Mouse (Mus musculus) liver, adult 2 months (tissue): Measurements from ENCODE around the gene Blzf1. TPM values are rescaled to one million over a fixed set of nuclear protein-coding genes. Genes with fewer than 3 reads are reported as not detected.
A peak's percentile ranks its signal among the peaks of the same experiment; 100 is the strongest.

Source experiments
- DNase-seq: peaks from one replicate; pipeline ENCODE4 v3.0.0-alpha.2; 2011; ENCODE audit warnings: low read depth, low spot score; ENCODE audit errors: extremely low read depth
- H3K27ac ChIP-seq: fragments of 200-500 bp; replicated peaks from 2 replicates; pipeline ENCODE4 v1.5.1; 2012; ENCODE audit warnings: low read depth, mild to moderate bottlenecking, control low read depth, inconsistent platforms, low read length; ENCODE audit not compliant: insufficient read depth
- H3K27me3 ChIP-seq: fragments of 200-500 bp; 2 replicates; pipeline ENCODE4 v1.6.1; 2012; ENCODE audit warnings: mild to moderate bottlenecking, moderate library complexity, low read length, inconsistent platforms; ENCODE audit not compliant: control insufficient read depth, insufficient read depth
- H3K36me3 ChIP-seq: fragments of 200-500 bp; 2 replicates; pipeline ENCODE4 v1.6.1; 2012; ENCODE audit warnings: low read length, inconsistent platforms; ENCODE audit not compliant: control insufficient read depth, insufficient read depth
- H3K4me1 ChIP-seq: fragments of 200-500 bp; 2 replicates; pipeline ENCODE4 v1.6.1; 2011; ENCODE audit warnings: low read length; ENCODE audit not compliant: control insufficient read depth, insufficient read depth
- H3K4me3 ChIP-seq: fragments of 200-500 bp; 2 replicates; pipeline ENCODE4 v1.5.1; 2011; ENCODE audit warnings: low read depth, mild to moderate bottlenecking, control low read depth, low read length, moderate library complexity; ENCODE audit not compliant: insufficient read depth
- H3K79me2 ChIP-seq: fragments of 200-500 bp; 2 replicates; pipeline ENCODE4 v1.6.1; 2012; ENCODE audit warnings: inconsistent platforms, mild to moderate bottlenecking, low read length, moderate library complexity; ENCODE audit not compliant: control insufficient read depth, insufficient read depth
- H3K9ac ChIP-seq: fragments of 200-500 bp; 2 replicates; pipeline ENCODE4 v1.6.1; 2012; ENCODE audit warnings: low read depth, mild to moderate bottlenecking, control low read depth, inconsistent platforms, low read length
- CTCF ChIP-seq: fragments of 200-500 bp; IDR thresholded peaks from 2 replicates; pipeline ENCODE4 v1.5.1; 2011; ENCODE audit warnings: low read depth, low read length, control low read depth
- POLR2A ChIP-seq: fragments of 200-500 bp; IDR thresholded peaks from 2 replicates; pipeline ENCODE4 v1.6.1; 2011; ENCODE audit warnings: low read length, control low read depth; ENCODE audit not compliant: insufficient read depth; ENCODE audit errors: extremely low read depth
- WGBS: fragments of 180-500 bp; shearing (Covaris S2); methylation state at CpG from one replicate; pipeline ENCODE4 v1.1.7; 2018; 5-methylcytosine and 5-hydroxymethylcytosine counted together
- polyA plus RNA-seq: library from polyadenylated mRNA; depleted of rRNA; stranded (reverse); fragments of >200 nt; gene quantifications from 2 replicates; pipeline ENCODE4 v1.2.3, GENCODE M21; 2012
- total RNA-seq: library from RNA; depleted of rRNA; stranded (reverse); fragments of >200 nt; gene quantifications from 2 replicates; pipeline ENCODE4 v1.2.3, GENCODE M21; 2014

Blzf1 gene
- total and polyA plus RNA-seq, 2 experiments = 1.9 to 7.6 TPM

DNA sequence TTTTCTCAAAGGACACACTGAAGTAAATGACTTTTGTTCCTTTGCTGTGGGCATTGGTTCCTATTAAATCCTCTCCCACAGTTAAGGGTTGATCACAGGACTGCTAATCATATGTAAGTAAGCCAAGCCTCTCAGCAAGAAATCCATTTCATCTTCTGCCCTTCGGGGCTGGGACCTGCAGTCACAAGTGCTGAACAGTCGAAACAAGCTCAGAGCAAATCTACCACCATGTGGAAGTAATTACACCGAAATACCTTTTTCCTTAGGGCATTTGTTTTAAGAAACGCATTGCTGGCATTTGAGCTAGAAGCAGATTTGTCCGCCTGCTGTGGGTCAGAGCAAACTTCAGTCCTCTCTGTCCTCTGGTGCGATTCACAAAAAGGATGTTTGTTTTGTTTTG lies 33.6 kb downstream of the Blzf1 start:
- DNase-seq = no peak
- no peak overlapping the region for H3K9ac ChIP-seq
- H3K27me3 ChIP-seq = no peaks in the 10 kb centered on the region
- no peak for TF ChIP-seq CTCF
- no peak for TF ChIP-seq POLR2A
- no peak overlapping the region for H3K4me3 ChIP-seq
- WGBS = 88% methylated on average over 6 of the region's 6 CpGs
- no peaks in the 10 kb centered on the region for H3K4me1 ChIP-seq
- no peak overlapping the region for H3K27ac ChIP-seq
- H3K79me2 ChIP-seq = no peaks in the 10 kb centered on the region
- no peaks in the 10 kb centered on the region for H3K36me3 ChIP-seq

DNA sequence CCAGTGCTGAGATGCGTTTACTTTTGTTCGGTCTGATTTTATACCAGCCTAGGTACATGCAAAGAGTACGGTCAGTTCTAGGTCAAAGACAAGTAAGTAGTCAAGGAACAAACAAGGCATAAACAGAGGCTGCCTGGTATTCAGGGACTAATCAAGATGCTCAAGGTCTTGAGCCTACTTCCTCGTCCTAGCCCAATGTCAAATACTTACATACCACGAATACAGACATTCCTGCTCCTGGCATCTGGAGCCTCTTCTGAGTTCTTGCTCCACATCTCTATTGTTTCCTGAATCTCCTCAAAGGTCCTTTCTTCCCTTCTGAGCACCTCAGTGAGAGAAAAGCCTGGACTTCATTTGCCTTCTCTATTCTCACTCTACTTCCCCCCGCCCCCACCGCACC lies 36.3 kb downstream of the Blzf1 start:
- 88% methylated on average over 7 of the region's 7 CpGs for WGBS
- Histone ChIP-seq H3K79me2 (no peaks in the 10 kb centered on the region), H3K9ac (no peak overlapping the region), H3K4me3 (no peak overlapping the region), H3K27me3 (no peaks in the 10 kb centered on the region), H3K27ac (no peak overlapping the region), H3K4me1 (no peaks in the 10 kb centered on the region), H3K36me3 (no peaks in the 10 kb centered on the region)
- TF ChIP-seq POLR2A = no peak
- TF ChIP-seq CTCF = no peak
- DNase-seq = no peak

DNA sequence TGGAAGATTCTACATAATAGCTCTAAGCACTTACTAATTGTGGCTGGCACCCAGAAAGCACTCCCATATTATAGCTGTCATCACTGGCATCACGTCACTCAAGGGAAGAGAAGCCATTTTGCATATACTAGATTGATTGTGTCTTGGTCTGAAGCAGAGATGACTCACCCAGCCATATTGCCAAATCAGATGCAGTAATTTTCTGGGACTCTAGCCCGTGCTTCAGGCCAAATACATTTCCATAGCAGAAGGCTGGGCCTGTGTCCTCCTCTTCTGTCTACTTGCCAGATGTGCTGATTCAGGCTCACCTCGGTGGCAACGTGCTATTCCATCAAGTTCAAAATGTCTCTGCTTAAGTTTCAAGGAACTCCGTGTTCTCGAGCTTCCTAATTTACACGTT lies 45.7 kb downstream of the Blzf1 start:
- peaks cover 6% of the 10 kb centered on the region; the same call in 1 of the 2 replicates for H3K79me2 ChIP-seq
- peaks cover 20% of the 10 kb centered on the region for H3K4me1 ChIP-seq
- TF ChIP-seq POLR2A = no peak
- TF ChIP-seq CTCF = no peak
- H3K27ac ChIP-seq = no peak overlapping the region
- peak; percentile 73 for DNase-seq
- H3K36me3 ChIP-seq = peaks cover 63% of the 10 kb centered on the region
- no peaks in the 10 kb centered on the region for H3K27me3 ChIP-seq
- H3K4me3 ChIP-seq = no peak overlapping the region
- H3K9ac ChIP-seq = no peak overlapping the region
- 47% methylated on average over 7 of the region's 7 CpGs for WGBS

DNA sequence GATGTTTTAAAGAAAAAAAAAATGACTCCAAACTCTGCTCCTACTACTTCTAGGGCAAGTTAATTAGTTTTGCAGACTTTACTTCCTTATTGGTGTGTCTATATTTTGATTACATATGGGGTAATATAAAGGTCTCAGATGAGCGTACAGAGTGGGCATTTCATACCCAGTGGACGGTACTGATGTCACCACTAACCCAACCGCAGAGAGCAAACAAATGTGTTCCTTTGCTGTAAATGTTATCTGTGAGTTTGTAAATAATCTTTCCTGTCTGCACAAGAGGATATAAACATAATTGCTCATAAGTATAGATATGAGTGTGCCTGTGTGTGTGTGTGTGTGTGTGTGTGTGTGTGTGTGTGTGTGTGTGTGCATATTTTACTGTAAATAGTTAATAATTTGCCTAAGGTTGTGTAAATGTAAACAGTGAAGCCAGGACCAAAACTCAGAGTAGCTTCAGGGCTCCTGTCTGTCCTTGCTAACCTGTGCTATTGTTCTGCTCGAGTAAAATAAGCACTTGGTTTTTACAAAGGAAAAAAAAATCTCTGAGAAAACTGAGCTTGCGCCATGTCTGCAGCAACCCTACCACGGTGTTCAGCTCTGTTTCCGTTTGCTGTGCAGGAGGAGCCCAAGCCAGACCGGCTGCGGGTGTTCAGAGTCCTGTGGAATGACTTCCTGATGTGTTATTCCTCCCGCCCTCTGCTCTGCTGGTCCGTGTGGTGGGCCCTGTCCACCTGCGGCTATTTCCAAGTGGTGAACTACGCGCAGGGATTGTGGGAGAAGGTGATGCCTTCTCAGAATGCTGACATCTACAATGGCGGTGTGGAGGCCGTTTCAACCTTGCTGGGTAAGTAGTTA lies 46.9 kb downstream of the Blzf1 start:
- no peak overlapping the region for H3K4me3 ChIP-seq
- no peaks in the 10 kb centered on the region for H3K27me3 ChIP-seq
- H3K27ac ChIP-seq = peak overlapping the region; percentile 0; the same call in 1 of the 2 replicates
- H3K4me1 ChIP-seq = peaks cover 20% of the 10 kb centered on the region
- WGBS = 32% methylated on average over 16 of the region's 16 CpGs
- H3K36me3 ChIP-seq = peaks cover 65% of the 10 kb centered on the region
- H3K9ac ChIP-seq = no peak overlapping the region
- peaks cover 13% of the 10 kb centered on the region; the same call in 1 of the 2 replicates for H3K79me2 ChIP-seq
- no peak for TF ChIP-seq CTCF
- no peak for TF ChIP-seq POLR2A
- DNase-seq = no peak

DNA sequence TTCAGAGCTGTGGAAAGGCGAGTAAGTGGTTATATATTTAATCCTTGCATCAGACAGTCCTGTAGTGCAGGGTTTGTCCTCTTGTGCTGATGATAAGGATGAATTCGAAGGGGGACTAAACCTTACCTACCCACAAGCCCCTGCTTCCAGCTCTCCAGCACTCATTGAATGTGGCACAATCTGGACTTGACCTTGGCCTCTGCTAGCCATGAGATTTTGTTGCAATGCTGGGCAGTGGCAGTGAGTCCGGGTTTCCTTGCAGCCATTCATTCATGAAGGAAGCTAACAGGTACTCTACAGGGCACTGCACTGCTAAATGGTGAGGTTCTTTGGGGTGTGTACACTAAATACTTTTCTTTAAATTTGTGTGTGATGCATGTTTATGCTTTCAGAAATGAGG lies 52.5 kb downstream of the Blzf1 start:
- no peaks in the 10 kb centered on the region for H3K27me3 ChIP-seq
- H3K36me3 ChIP-seq = peaks cover 23% of the 10 kb centered on the region
- H3K9ac ChIP-seq = no peak overlapping the region
- peaks cover 35% of the 10 kb centered on the region; the same call in 1 of the 2 replicates for H3K79me2 ChIP-seq
- no peak overlapping the region for H3K4me3 ChIP-seq
- WGBS = 23% methylated on average over 3 of the region's 3 CpGs
- TF ChIP-seq POLR2A = no peak
- no peak for TF ChIP-seq CTCF
- peak; percentile 79 for DNase-seq
- H3K27ac ChIP-seq = 0 out of 2 replicates have a peak overlapping the region, but pooled peaks have one; percentile 7
- H3K4me1 ChIP-seq = peaks cover 15% of the 10 kb centered on the region

DNA sequence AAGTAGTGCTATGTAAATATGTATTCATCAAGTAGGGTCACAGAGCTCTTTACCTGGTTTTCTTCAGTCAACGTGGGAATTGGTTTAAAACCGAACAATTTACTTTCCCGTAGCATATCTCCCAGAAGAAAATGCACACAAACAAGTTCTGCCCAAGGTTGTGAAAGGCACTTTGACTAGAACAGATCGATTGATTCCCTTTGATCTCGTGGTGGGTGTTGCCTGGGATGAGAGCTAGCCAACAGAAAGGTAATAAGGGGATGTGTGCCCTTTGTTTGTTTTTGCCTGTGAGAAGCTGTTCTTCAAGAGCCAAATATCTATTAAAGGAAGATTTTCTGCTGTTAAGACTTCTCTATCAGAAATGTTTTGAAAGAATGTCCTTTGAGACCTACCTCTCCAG lies 54.7 kb downstream of the Blzf1 start:
- peaks cover 8% of the 10 kb centered on the region for H3K4me1 ChIP-seq
- H3K36me3 ChIP-seq = peaks cover 11% of the 10 kb centered on the region
- peak overlapping the region; percentile 60 for H3K9ac ChIP-seq
- no peak for TF ChIP-seq CTCF
- TF ChIP-seq POLR2A = no peak
- H3K27me3 ChIP-seq = no peaks in the 10 kb centered on the region
- peak overlapping the region; percentile 66 for H3K27ac ChIP-seq
- peak overlapping the region; percentile 49 for H3K4me3 ChIP-seq
- peaks cover 40% of the 10 kb centered on the region; the same call in 1 of the 2 replicates for H3K79me2 ChIP-seq
- WGBS = 27% methylated on average over 5 of the region's 5 CpGs
- DNase-seq = peak; percentile 98
